Mouse (Mus musculus) spleen, adult 2 months (tissue): ENCODE measurements around the gene Lat.

Experiments
- CTCF ChIP-seq: fragments of 200-500 bp; IDR thresholded peaks from 2 replicates; pipeline ENCODE4 v1.5.1; 2011; ENCODE audit warnings: mild to moderate bottlenecking, inconsistent platforms; ENCODE audit not compliant: insufficient read depth, insufficient read length, insufficient replicate concordance; ENCODE audit errors: extremely low read depth
- POLR2A ChIP-seq: fragments of 200-500 bp; IDR thresholded peaks from 2 replicates; pipeline ENCODE4 v1.6.1; 2011; ENCODE audit warnings: low read depth, low read length, inconsistent platforms

DNA sequence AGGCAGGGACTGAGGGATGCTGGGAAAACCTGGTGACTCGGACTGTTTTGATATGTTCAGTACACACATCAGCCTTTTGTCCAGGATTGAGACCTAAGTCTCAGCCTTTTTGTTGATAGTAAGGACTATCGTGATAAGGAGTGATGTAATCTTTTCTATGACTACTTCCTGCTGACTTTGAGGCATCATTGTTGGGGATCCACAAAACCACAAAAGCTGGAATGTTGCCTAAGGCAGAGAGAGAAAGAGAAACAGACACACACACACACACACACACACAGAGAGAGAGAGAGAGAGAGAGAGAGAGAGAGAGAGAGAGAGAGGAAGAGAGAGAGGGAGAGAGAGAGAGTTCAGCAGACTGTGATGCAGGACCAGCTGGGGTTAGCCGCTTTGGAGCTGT lies 49.1 kb upstream of the Lat start:
- TF ChIP-seq CTCF (no peak), POLR2A (no peak)
